Mouse (Mus musculus) kidney, embryonic 15.5 days (tissue): ENCODE measurements around the gene Rasl10a. TPM values are rescaled to one million over a fixed set of nuclear protein-coding genes. Genes with fewer than 3 reads are reported as not detected.
"Not testable (repeated sequence)": the region's sequence is repeated elsewhere in the genome, so short reads cannot be mapped to it uniquely, and the experiment has no call there.

Source experiments
- ATAC-seq: fragments of 200-750 bp; cut with Nextera tagmentation; replicated peaks from 2 replicates; pipeline ENCODE4 v1.8.0; 2017; ENCODE audit warnings: moderate TSS enrichment; ENCODE audit not compliant: low FRiP score
- H3K27ac ChIP-seq: fragments of 300-500 bp; sonication (generic); 2 replicates; pipeline ENCODE4 v1.5.1; 2015; ENCODE audit warnings: mild to moderate bottlenecking, inconsistent platforms
- H3K27me3 ChIP-seq: fragments of 300-500 bp; sonication (generic); 2 replicates; pipeline ENCODE4 v1.6.1; 2015; ENCODE audit warnings: inconsistent platforms
- H3K36me3 ChIP-seq: fragments of 300-500 bp; sonication (generic); 2 replicates; pipeline ENCODE4 v1.6.1; 2015; ENCODE audit warnings: inconsistent platforms
- H3K4me1 ChIP-seq: fragments of 300-500 bp; sonication (generic); 2 replicates; pipeline ENCODE4 v1.6.1; 2015; ENCODE audit warnings: inconsistent platforms
- H3K4me2 ChIP-seq: fragments of 300-500 bp; sonication (generic); 2 replicates; pipeline ENCODE4 v1.6.1; 2015; ENCODE audit warnings: moderate library complexity, mild to moderate bottlenecking, inconsistent platforms
- H3K4me3 ChIP-seq: fragments of 300-500 bp; sonication (generic); replicated peaks from 2 replicates; pipeline ENCODE4 v1.5.1; 2015; ENCODE audit warnings: mild to moderate bottlenecking, inconsistent platforms
- H3K9ac ChIP-seq: fragments of 300-500 bp; sonication (generic); 2 replicates; pipeline ENCODE4 v1.6.1; 2015; ENCODE audit warnings: mild to moderate bottlenecking, inconsistent platforms
- H3K9me3 ChIP-seq: fragments of 300-500 bp; sonication (generic); replicated peaks from 2 replicates; pipeline ENCODE4 v1.6.1; 2016; ENCODE audit warnings: inconsistent platforms
- WGBS: fragments of 180-500 bp; shearing (Covaris S2); methylation state at CpG from one replicate; pipeline ENCODE4 v1.1.7; 2015; ENCODE audit warnings: mixed read lengths; 5-methylcytosine and 5-hydroxymethylcytosine counted together
- polyA plus RNA-seq: library from polyadenylated mRNA; unstranded; fragments of >200 nt; fragmentation: Nextera tagmentation; extraction: Ambion mirVana; gene quantifications from 2 replicates; pipeline ENCODE4 v1.2.1, GENCODE M21; 2015

Gene Rasl10a
- polyA plus RNA-seq, 1 experiment from 2014 or later = 2.8 TPM

GRCm38 (mm10) chr11:5063561-5064281, 5.8 kb downstream of the Rasl10a start:
- Histone ChIP-seq H3K4me3 (peak overlapping the region; percentile 87), H3K9ac (peak overlapping the region; percentile 75; the same call in 1 of the 2 replicates), H3K36me3 (peaks cover 17% of the 10 kb centered on the region), H3K9me3 (no peaks in the 10 kb centered on the region), H3K27me3 (peaks cover 53% of the 10 kb centered on the region), H3K4me1 (peaks cover 62% of the 10 kb centered on the region), H3K4me2 (peak overlapping the region; percentile 87), H3K27ac (no peak overlapping the region)
- whole genome bisulfite sequencing = 59% methylated on average over 31 of the region's 31 CpGs
- no peak for ATAC-seq

GRCm38 (mm10) chr11:5064282-5065055, 6.5 kb downstream of the Rasl10a start:
- Histone ChIP-seq H3K9ac (peak overlapping the region; percentile 75), H3K36me3 (peaks cover 25% of the 10 kb centered on the region), H3K27ac (0 out of 2 replicates have a peak overlapping the region, but pooled peaks have one; percentile 83), H3K4me3 (peak overlapping the region; percentile 87), H3K27me3 (peaks cover 46% of the 10 kb centered on the region), H3K4me2 (peak overlapping the region; percentile 87), H3K9me3 (no peaks in the 10 kb centered on the region), H3K4me1 (peaks cover 55% of the 10 kb centered on the region)
- WGBS = 16% methylated on average over 38 of the region's 38 CpGs
- ATAC-seq = no peak

- Histone ChIP-seq H3K9me3 (no peaks in the 10 kb centered on the region), H3K4me3 (peak within 1 kb of the TSS; percentile 87), H3K4me1 (peaks cover 49% of the 10 kb centered on the region), H3K27me3 (peaks cover 38% of the 10 kb centered on the region), H3K27ac (peak within 1 kb of the TSS; percentile 83), H3K9ac (peak within 1 kb of the TSS; percentile 75), H3K36me3 (peaks cover 31% of the 10 kb centered on the region), H3K4me2 (peak within 1 kb of the TSS; percentile 87)
- peak; percentile 81 for ATAC-seq
- under 1% methylated on average over 48 of the region's 50 CpGs for WGBS
Measured at GRCm38 (mm10) chr11:5065056-5065821, 7.3 kb downstream of the Rasl10a start, which contains the start of gene Gas2l1. Gas2l1 (minus strand) TSS chr11:5065327.

- no peaks in the 10 kb centered on the region for H3K9me3 ChIP-seq
- H3K36me3 ChIP-seq = peaks cover 47% of the 10 kb centered on the region
- no peak overlapping the region for H3K4me2 ChIP-seq
- no peak overlapping the region for H3K4me3 ChIP-seq
- H3K27ac ChIP-seq = no peak overlapping the region
- no peak for ATAC-seq
- peaks cover 20% of the 10 kb centered on the region for H3K27me3 ChIP-seq
- H3K4me1 ChIP-seq = peaks cover 34% of the 10 kb centered on the region
- H3K9ac ChIP-seq = no peak overlapping the region
Measured at GRCm38 (mm10) chr11:5067063-5067462, 9.1 kb downstream of the Rasl10a start.

- no peaks in the 10 kb centered on the region for H3K9me3 ChIP-seq
- WGBS = 76% methylated on average over 9 of the region's 9 CpGs
- H3K4me1 ChIP-seq = peaks cover 21% of the 10 kb centered on the region
- no peak for ATAC-seq
- no peak overlapping the region for H3K27ac ChIP-seq
- H3K9ac ChIP-seq = no peak overlapping the region
- H3K36me3 ChIP-seq = peaks cover 59% of the 10 kb centered on the region
- H3K27me3 ChIP-seq = peaks cover 7% of the 10 kb centered on the region
- H3K4me2 ChIP-seq = no peak overlapping the region
- H3K4me3 ChIP-seq = no peak overlapping the region
Measured at GRCm38 (mm10) chr11:5068126-5068971, 10.4 kb downstream of the Rasl10a start.

- Histone ChIP-seq H3K4me3 (no peak overlapping the region), H3K4me1 (no peaks in the 10 kb centered on the region), H3K36me3 (peaks cover 89% of the 10 kb centered on the region), H3K9ac (no peak overlapping the region), H3K27me3 (no peaks in the 10 kb centered on the region), H3K9me3 (no peaks in the 10 kb centered on the region), H3K4me2 (no peak overlapping the region), H3K27ac (no peak overlapping the region)
- WGBS = 74% methylated on average over 4 of the region's 4 CpGs
- no peak for ATAC-seq
Measured at GRCm38 (mm10) chr11:5074882-5075281, 17.0 kb downstream of the Rasl10a start.

- no peak overlapping the region for H3K27ac ChIP-seq
- no peak overlapping the region for H3K9ac ChIP-seq
- no peaks in the 10 kb centered on the region for H3K27me3 ChIP-seq
- H3K4me2 ChIP-seq = no peak overlapping the region
- H3K36me3 ChIP-seq = peaks cover 89% of the 10 kb centered on the region
- no peaks in the 10 kb centered on the region for H3K9me3 ChIP-seq
- H3K4me3 ChIP-seq = no peak overlapping the region
- no peak for ATAC-seq
- no peaks in the 10 kb centered on the region for H3K4me1 ChIP-seq
Measured at GRCm38 (mm10) chr11:5075760-5076159, 17.8 kb downstream of the Rasl10a start.

GRCm38 (mm10) chr11:5076843-5077242, 18.9 kb downstream of the Rasl10a start:
- not testable (repeated sequence) for ATAC-seq, H3K9ac ChIP-seq, H3K4me2 ChIP-seq, H3K4me1 ChIP-seq, H3K27ac ChIP-seq, H3K9me3 ChIP-seq, H3K27me3 ChIP-seq, H3K4me3 ChIP-seq
- 77% methylated on average over 4 of the region's 5 CpGs for WGBS
- H3K36me3 ChIP-seq = peaks cover 85% of the 10 kb centered on the region

GRCm38 (mm10) chr11:5089147-5089546, 31.2 kb downstream of the Rasl10a start:
- Histone ChIP-seq H3K4me3 (no peak overlapping the region), H3K4me1 (peaks cover 21% of the 10 kb centered on the region), H3K27me3 (no peaks in the 10 kb centered on the region), H3K36me3 (peaks cover 89% of the 10 kb centered on the region), H3K4me2 (no peak overlapping the region), H3K27ac (no peak overlapping the region), H3K9ac (no peak overlapping the region), H3K9me3 (no peaks in the 10 kb centered on the region)
- ATAC-seq = no peak
- WGBS = 91% methylated on average over 1 of the region's 1 CpGs

GRCm38 (mm10) chr11:5091706-5092105, 33.8 kb downstream of the Rasl10a start:
- no peak for ATAC-seq
- H3K4me3 ChIP-seq = no peak overlapping the region
- no peak overlapping the region for H3K4me2 ChIP-seq
- peaks cover 63% of the 10 kb centered on the region for H3K36me3 ChIP-seq
- H3K4me1 ChIP-seq = peaks cover 33% of the 10 kb centered on the region
- H3K9me3 ChIP-seq = no peaks in the 10 kb centered on the region
- H3K27me3 ChIP-seq = no peaks in the 10 kb centered on the region
- 62% methylated on average over 2 of the region's 2 CpGs for WGBS
- no peak overlapping the region for H3K9ac ChIP-seq
- H3K27ac ChIP-seq = no peak overlapping the region

GRCm38 (mm10) chr11:5095877-5096276, 37.9 kb downstream of the Rasl10a start:
- ATAC-seq = no peak
- Histone ChIP-seq H3K4me3 (no peak overlapping the region), H3K36me3 (peaks cover 24% of the 10 kb centered on the region), H3K9ac (no peak overlapping the region), H3K4me1 (peaks cover 45% of the 10 kb centered on the region), H3K9me3 (no peaks in the 10 kb centered on the region), H3K4me2 (peak overlapping the region; percentile 69), H3K27me3 (no peaks in the 10 kb centered on the region), H3K27ac (no peak overlapping the region)
- 79% methylated on average over 5 of the region's 5 CpGs for WGBS
